Mouse (Mus musculus): ENCODE measurements around the gene Kcnip1. TPM values are rescaled to one million over a fixed set of nuclear protein-coding genes. Genes with fewer than 3 reads are reported as not detected.

The Kcnip1 gene
- polyA plus RNA-seq, 1 experiment = not detected

- no peak for TF ChIP-seq TAL1 (IDR thresholded peaks at IDR 0.05; ENCODE audit: low read length)
- no peak for TF ChIP-seq GATA1 (IDR thresholded peaks at IDR 0.05; ENCODE audit: low read length)
- Histone ChIP-seq H3K4me3 (replicated peaks) (no peak overlapping the region), H3K36me3 (ENCODE audit: control insufficient read depth) (no peaks in the 10 kb centered on the region), H3K4me1 (ENCODE audit: control insufficient read depth) (no peaks in the 10 kb centered on the region), H3K9me3 (ENCODE audit: control insufficient read depth, low read length) (no peaks in the 10 kb centered on the region), H3K27me3 (ENCODE audit: control insufficient read depth) (no peaks in the 10 kb centered on the region)
Measured at GRCm38 (mm10) chr11:33951155-33951554, 41.8 kb downstream of the Kcnip1 start.

GRCm38 (mm10) chr11:33946501-33946900, 46.5 kb downstream of the Kcnip1 start:
- Histone ChIP-seq H3K4me1 (ENCODE audit: control insufficient read depth) (no peaks in the 10 kb centered on the region), H3K36me3 (ENCODE audit: control insufficient read depth) (no peaks in the 10 kb centered on the region), H3K27me3 (ENCODE audit: control insufficient read depth) (no peaks in the 10 kb centered on the region), H3K4me3 (replicated peaks) (no peak overlapping the region), H3K9me3 (ENCODE audit: control insufficient read depth, low read length) (no peaks in the 10 kb centered on the region)
- TF ChIP-seq TAL1 (IDR thresholded peaks at IDR 0.05; ENCODE audit: low read length) (no peak), GATA1 (IDR thresholded peaks at IDR 0.05; ENCODE audit: low read length) (no peak)

GRCm38 (mm10) chr11:33944786-33945328, 48.1 kb downstream of the Kcnip1 start:
- no peak overlapping the region for H3K4me3 ChIP-seq (replicated peaks)
- TF ChIP-seq GATA1 (IDR thresholded peaks at IDR 0.05; ENCODE audit: low read length) (no peak), TAL1 (IDR thresholded peaks at IDR 0.05; ENCODE audit: low read length) (no peak)

DNA sequence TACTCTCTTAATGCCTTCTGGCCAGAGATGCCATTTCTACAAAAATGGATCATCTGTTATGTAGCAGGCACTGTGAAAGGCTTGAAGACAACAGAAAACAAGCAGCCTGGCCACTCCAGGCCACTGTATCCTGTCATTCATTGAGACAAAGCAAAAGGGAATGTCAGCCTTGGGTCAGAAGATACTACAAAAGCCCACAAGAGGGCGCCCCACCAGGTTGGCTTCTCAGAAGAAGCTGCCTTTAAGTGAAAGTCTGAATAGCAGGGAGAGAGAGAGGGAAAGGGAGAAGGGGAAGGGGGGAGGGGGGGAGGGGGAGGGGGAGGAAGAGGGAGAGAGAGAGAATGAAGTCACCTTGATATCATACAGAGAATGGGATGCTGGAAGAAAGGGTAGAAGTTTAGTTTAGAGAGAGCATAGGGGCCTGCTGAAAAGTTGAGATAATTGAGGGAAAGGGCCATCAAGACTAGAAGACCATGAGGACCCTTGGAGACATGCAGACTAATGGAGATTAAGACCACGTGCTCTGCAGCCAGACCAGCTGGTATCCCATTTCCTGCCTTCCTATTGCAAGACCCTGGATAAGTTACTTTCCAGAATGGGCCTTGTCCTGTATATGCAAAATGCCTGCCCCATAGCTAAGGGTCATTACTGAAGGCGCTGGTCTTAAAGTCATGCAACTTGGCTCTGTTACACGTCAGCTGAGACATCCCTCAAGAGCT, 48.7 kb downstream of the Kcnip1 start:
- no peak overlapping the region for H3K4me3 ChIP-seq (replicated peaks)
- H3K9me3 ChIP-seq (ENCODE audit: control insufficient read depth, low read length) = no peaks in the 10 kb centered on the region
- no peaks in the 10 kb centered on the region for H3K36me3 ChIP-seq (ENCODE audit: control insufficient read depth)
- no peaks in the 10 kb centered on the region; the same call in 1 of the 2 replicates for H3K4me1 ChIP-seq (ENCODE audit: control insufficient read depth)
- H3K27me3 ChIP-seq (ENCODE audit: control insufficient read depth) = no peaks in the 10 kb centered on the region
- TF ChIP-seq GATA1 (IDR thresholded peaks at IDR 0.05; ENCODE audit: low read length) (no peak), TAL1 (IDR thresholded peaks at IDR 0.05; ENCODE audit: low read length) (no peak)

More at GRCm38 (mm10) chr11:33944786-33945328, 48.1 kb downstream of the Kcnip1 start:
- Histone ChIP-seq H3K4me1 (ENCODE audit: control insufficient read depth) (no peaks in the 10 kb centered on the region), H3K9me3 (ENCODE audit: control insufficient read depth, low read length) (no peaks in the 10 kb centered on the region), H3K36me3 (ENCODE audit: control insufficient read depth) (no peaks in the 10 kb centered on the region), H3K27me3 (ENCODE audit: control insufficient read depth) (no peaks in the 10 kb centered on the region)

DNA sequence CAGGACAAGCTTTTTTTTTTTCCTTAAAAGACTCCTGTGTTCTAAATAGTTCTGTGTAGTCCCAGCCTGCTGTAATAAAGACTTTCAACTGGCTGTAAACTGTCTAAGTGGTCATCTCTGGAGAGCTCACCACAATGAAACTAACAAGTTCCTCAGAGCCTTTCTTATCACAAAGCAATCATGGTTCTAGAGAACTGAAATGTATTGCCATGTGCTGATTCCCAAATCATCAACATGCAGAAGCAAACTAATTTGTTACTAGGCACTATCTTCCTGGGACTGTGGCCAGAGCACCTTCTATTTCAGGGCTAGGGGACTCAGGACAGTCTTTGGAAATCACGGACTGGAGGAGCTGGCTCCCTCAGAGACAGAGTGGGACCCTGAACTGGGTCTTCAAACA, 49.4 kb downstream of the Kcnip1 start:
- H3K4me3 ChIP-seq (replicated peaks) = no peak overlapping the region
- H3K9me3 ChIP-seq (ENCODE audit: control insufficient read depth, low read length) = no peaks in the 10 kb centered on the region
- H3K4me1 ChIP-seq (ENCODE audit: control insufficient read depth) = no peaks in the 10 kb centered on the region; the same call in 1 of the 2 replicates
- no peak for TF ChIP-seq GATA1 (IDR thresholded peaks at IDR 0.05; ENCODE audit: low read length)
- TF ChIP-seq TAL1 (IDR thresholded peaks at IDR 0.05; ENCODE audit: low read length) = no peak
- no peaks in the 10 kb centered on the region for H3K27me3 ChIP-seq (ENCODE audit: control insufficient read depth)
- no peaks in the 10 kb centered on the region for H3K36me3 ChIP-seq (ENCODE audit: control insufficient read depth)

GRCm38 (mm10) chr11:33939456-33940113, 53.4 kb downstream of the Kcnip1 start:
- no peaks in the 10 kb centered on the region for H3K27me3 ChIP-seq (ENCODE audit: control insufficient read depth)
- TF ChIP-seq GATA1 (IDR thresholded peaks at IDR 0.05; ENCODE audit: low read length) = no peak
- TF ChIP-seq TAL1 (IDR thresholded peaks at IDR 0.05; ENCODE audit: low read length) = no peak
- H3K4me1 ChIP-seq (ENCODE audit: control insufficient read depth) = no peaks in the 10 kb centered on the region; the same call in 1 of the 2 replicates
- no peak overlapping the region for H3K4me3 ChIP-seq (replicated peaks)
- no peaks in the 10 kb centered on the region for H3K36me3 ChIP-seq (ENCODE audit: control insufficient read depth)
- H3K9me3 ChIP-seq (ENCODE audit: control insufficient read depth, low read length) = no peaks in the 10 kb centered on the region

DNA sequence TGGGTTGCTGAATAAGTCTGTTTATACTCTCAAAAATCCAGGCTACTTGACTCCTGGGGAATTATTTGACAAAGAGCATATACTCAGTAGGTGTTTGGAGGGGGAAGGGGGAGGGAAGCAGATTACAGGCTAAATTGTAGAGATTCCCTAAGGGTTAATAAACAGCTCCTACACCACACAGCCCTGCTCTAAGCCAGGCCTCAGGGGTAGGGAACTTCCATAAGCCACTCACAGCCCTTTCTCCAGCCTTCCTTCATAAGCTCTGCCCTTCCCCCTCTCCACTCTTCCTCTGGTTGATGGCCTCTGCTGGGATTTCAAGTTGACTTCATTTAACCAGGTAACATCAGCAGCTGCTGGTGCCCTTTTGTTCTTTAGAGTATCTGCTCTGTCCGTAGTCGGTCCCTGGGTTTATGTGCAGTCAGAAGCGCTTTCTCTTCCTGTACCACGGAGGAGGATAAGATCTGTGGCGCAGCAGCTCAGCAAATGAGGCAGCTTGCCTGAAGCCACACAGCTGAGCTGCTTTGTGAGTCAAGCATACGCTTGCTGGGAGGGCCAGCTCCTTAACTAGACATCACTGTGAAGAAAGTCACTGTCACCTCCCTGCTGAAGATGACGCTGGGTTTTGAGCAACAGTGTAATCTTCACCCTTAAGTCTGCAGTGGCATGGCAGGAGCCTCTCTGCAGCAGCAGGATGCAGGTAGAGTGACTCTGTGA, 54.2 kb downstream of the Kcnip1 start:
- TF ChIP-seq GATA1 (IDR thresholded peaks at IDR 0.05; ENCODE audit: low read length) (no peak), TAL1 (IDR thresholded peaks at IDR 0.05; ENCODE audit: low read length) (no peak)
- no peaks in the 10 kb centered on the region for H3K36me3 ChIP-seq (ENCODE audit: control insufficient read depth)
- H3K27me3 ChIP-seq (ENCODE audit: control insufficient read depth) = no peaks in the 10 kb centered on the region
- H3K4me3 ChIP-seq (replicated peaks) = no peak overlapping the region
- no peaks in the 10 kb centered on the region for H3K9me3 ChIP-seq (ENCODE audit: control insufficient read depth, low read length)
- no peaks in the 10 kb centered on the region; the same call in 1 of the 2 replicates for H3K4me1 ChIP-seq (ENCODE audit: control insufficient read depth)

DNA sequence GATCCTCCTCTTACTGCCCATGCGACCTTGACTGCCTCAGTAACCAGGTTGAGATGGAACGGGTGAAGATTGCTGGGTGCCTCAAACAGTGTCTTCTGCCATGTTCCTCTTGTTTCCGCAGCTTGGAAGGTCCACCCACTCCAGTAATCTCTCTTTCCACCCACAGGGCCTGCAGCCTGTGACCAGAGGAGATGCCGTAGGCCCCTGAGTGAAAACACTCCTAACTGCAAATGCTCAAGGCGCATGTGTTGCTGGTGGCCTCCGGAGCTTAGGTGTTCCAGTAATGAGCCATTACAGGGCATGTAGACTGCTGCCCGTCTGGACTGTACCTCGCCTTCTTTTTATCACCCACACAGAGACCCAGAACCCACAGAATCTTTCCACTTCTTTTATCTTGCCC, 55.3 kb downstream of the Kcnip1 start:
- TF ChIP-seq TAL1 (IDR thresholded peaks at IDR 0.05; ENCODE audit: low read length) (no peak), GATA1 (IDR thresholded peaks at IDR 0.05; ENCODE audit: low read length) (no peak)
- Histone ChIP-seq H3K36me3 (ENCODE audit: control insufficient read depth) (no peaks in the 10 kb centered on the region), H3K9me3 (ENCODE audit: control insufficient read depth, low read length) (no peaks in the 10 kb centered on the region), H3K27me3 (ENCODE audit: control insufficient read depth) (no peaks in the 10 kb centered on the region), H3K4me3 (replicated peaks) (no peak overlapping the region), H3K4me1 (ENCODE audit: control insufficient read depth) (no peaks in the 10 kb centered on the region; the same call in 1 of the 2 replicates)

- H3K4me3 ChIP-seq (replicated peaks) = no peak overlapping the region
- no peaks in the 10 kb centered on the region for H3K36me3 ChIP-seq (ENCODE audit: control insufficient read depth)
- no peaks in the 10 kb centered on the region for H3K27me3 ChIP-seq (ENCODE audit: control insufficient read depth)
- H3K9me3 ChIP-seq (ENCODE audit: control insufficient read depth, low read length) = no peaks in the 10 kb centered on the region
- H3K4me1 ChIP-seq (ENCODE audit: control insufficient read depth) = no peaks in the 10 kb centered on the region
- TF ChIP-seq GATA1 (IDR thresholded peaks at IDR 0.05; ENCODE audit: low read length) = no peak
- TF ChIP-seq TAL1 (IDR thresholded peaks at IDR 0.05; ENCODE audit: low read length) = no peak
Measured at GRCm38 (mm10) chr11:33934286-33934685, 58.7 kb downstream of the Kcnip1 start.
